Mouse (Mus musculus): ENCODE measurements around the gene Rab44. TPM values are rescaled to one million over a fixed set of nuclear protein-coding genes. Genes with fewer than 3 reads are reported as not detected.
"Not testable (repeated sequence)": the region's sequence is repeated elsewhere in the genome, so short reads cannot be mapped to it uniquely, and the experiment has no call there.

Gene Rab44
- total RNA-seq, 2 experiments from 2014 or later: 188 to 286 TPM

GRCm38 (mm10) chr17:29086916-29087315 lies 27.0 kb upstream of the Rab44 start:
- ATAC-seq (replicated peaks; ENCODE audit: poor library complexity): no peak

GRCm38 (mm10) chr17:29090776-29091175 lies 23.2 kb upstream of the Rab44 start, which contains the start of gene Cdkn1a:
TSS of gene Cdkn1a (plus strand) at chr17:29090976.
- no peak for ATAC-seq (replicated peaks; ENCODE audit: poor library complexity)

- no peak for ATAC-seq (replicated peaks; ENCODE audit: poor library complexity)
These were observed 22.5 kb upstream of the Rab44 start for GRCm38 (mm10) chr17:29091348-29091944.

GRCm38 (mm10) chr17:29092497-29092896 lies 21.4 kb upstream of the Rab44 start:
- no peak for ATAC-seq (replicated peaks; ENCODE audit: poor library complexity)

GRCm38 (mm10) chr17:29093110-29093952 lies 20.6 kb upstream of the Rab44 start:
- ATAC-seq (replicated peaks; ENCODE audit: poor library complexity): peak; percentile 71

- ATAC-seq (replicated peaks; ENCODE audit: poor library complexity): no peak
These were observed 20.0 kb upstream of the Rab44 start for GRCm38 (mm10) chr17:29093961-29094309.

- ATAC-seq (replicated peaks; ENCODE audit: poor library complexity): peak; percentile 1; the same call in 1 of the 2 replicates
These were observed 19.4 kb upstream of the Rab44 start for GRCm38 (mm10) chr17:29094310-29095181.

- peak; percentile 86 for ATAC-seq (replicated peaks; ENCODE audit: poor library complexity)
These were observed 18.7 kb upstream of the Rab44 start for GRCm38 (mm10) chr17:29095201-29095733.

- ATAC-seq (replicated peaks; ENCODE audit: poor library complexity): no peak
These were observed 17.7 kb upstream of the Rab44 start for GRCm38 (mm10) chr17:29096245-29096644.

GRCm38 (mm10) chr17:29096851-29097561 lies 16.9 kb upstream of the Rab44 start:
- ATAC-seq (replicated peaks; ENCODE audit: poor library complexity): no peak

GRCm38 (mm10) chr17:29098291-29098690 lies 15.7 kb upstream of the Rab44 start:
- ATAC-seq (replicated peaks; ENCODE audit: poor library complexity): no peak

GRCm38 (mm10) chr17:29099076-29099475 lies 14.9 kb upstream of the Rab44 start:
- 0 out of 2 replicates have a peak, but pooled peaks have one; percentile 12 for ATAC-seq (replicated peaks; ENCODE audit: poor library complexity)

- no peak for ATAC-seq (replicated peaks; ENCODE audit: poor library complexity)
These were observed 13.3 kb upstream of the Rab44 start for GRCm38 (mm10) chr17:29100627-29101026.

GRCm38 (mm10) chr17:29110356-29110755 lies 3.6 kb upstream of the Rab44 start:
- ATAC-seq (replicated peaks; ENCODE audit: poor library complexity): not testable (repeated sequence)

- ATAC-seq (replicated peaks; ENCODE audit: poor library complexity): peak; percentile 81
These were observed 2.6 kb upstream of the Rab44 start for GRCm38 (mm10) chr17:29111332-29111731.

GRCm38 (mm10) chr17:29116023-29116422 lies 2.1 kb downstream of the Rab44 start:
- no peak for ATAC-seq (replicated peaks; ENCODE audit: poor library complexity)

GRCm38 (mm10) chr17:29117006-29117648 lies 3.2 kb downstream of the Rab44 start:
- ATAC-seq (replicated peaks; ENCODE audit: poor library complexity): no peak

GRCm38 (mm10) chr17:29118057-29118456 lies 4.1 kb downstream of the Rab44 start:
- no peak for ATAC-seq (replicated peaks; ENCODE audit: poor library complexity)

GRCm38 (mm10) chr17:29120666-29121065 lies 6.7 kb downstream of the Rab44 start:
- ATAC-seq (replicated peaks; ENCODE audit: poor library complexity): no peak

- ATAC-seq (replicated peaks; ENCODE audit: poor library complexity): no peak
These were observed 8.9 kb downstream of the Rab44 start for GRCm38 (mm10) chr17:29122817-29123216.
